Mouse (Mus musculus): ENCODE data around the gene Eras. TPM values are rescaled to one million over a fixed set of nuclear protein-coding genes. Genes with fewer than 3 reads are reported as not detected.
"Not testable (repeated sequence)": the region's sequence is repeated elsewhere in the genome, so short reads cannot be mapped to it uniquely, and the experiment has no call there.

Gene Eras
- not detected for total RNA-seq (2021)
- long read RNA-seq, experiment 1: 0 reads
- long read RNA-seq, experiment 2: 0 reads

- no peak for DNase-seq (ENCODE audit: low spot score in 2 of 2)
Observed at GRCm38 (mm10) chrX:7928270-7928790, at the start of gene Eras. TSS of gene Eras (minus strand) at chrX:7928607.

- no peak for DNase-seq (ENCODE audit: low spot score in 2 of 2)
Observed at GRCm38 (mm10) chrX:7977892-7978291, 49.5 kb upstream of the Eras start, which contains the start of gene Gata1. TSS of gene Gata1 (minus strand) at chrX:7978071.

GRCm38 (mm10) chrX:7971292-7971691 lies 42.9 kb upstream of the Eras start:
- DNase-seq (ENCODE audit: low spot score in 2 of 2): no peak

GRCm38 (mm10) chrX:7968899-7969298 lies 40.5 kb upstream of the Eras start:
- no peak for DNase-seq (ENCODE audit: low spot score in 2 of 2)

- no peak for DNase-seq (ENCODE audit: low spot score in 2 of 2)
Observed at GRCm38 (mm10) chrX:7968226-7968625, 39.8 kb upstream of the Eras start.

- no peak for DNase-seq (ENCODE audit: low spot score in 2 of 2)
Observed at GRCm38 (mm10) chrX:7967596-7968201, 39.3 kb upstream of the Eras start.

GRCm38 (mm10) chrX:7966161-7966560 lies 37.8 kb upstream of the Eras start:
- DNase-seq (ENCODE audit: low spot score in 2 of 2): no peak

- no peak for DNase-seq (ENCODE audit: low spot score in 2 of 2)
Observed at GRCm38 (mm10) chrX:7963829-7964626, 35.6 kb upstream of the Eras start.

GRCm38 (mm10) chrX:7958868-7959267 lies 30.5 kb upstream of the Eras start:
- no peak for DNase-seq (ENCODE audit: low spot score in 2 of 2)

GRCm38 (mm10) chrX:7950091-7950490 lies 21.7 kb upstream of the Eras start:
- DNase-seq (ENCODE audit: low spot score in 2 of 2): no peak

- peak; percentile 81 to 90 for DNase-seq (ENCODE audit: low spot score in 2 of 2)
Observed at GRCm38 (mm10) chrX:7947900-7948492, 19.6 kb upstream of the Eras start.

GRCm38 (mm10) chrX:7947108-7947899 lies 18.9 kb upstream of the Eras start, which contains the start of gene Hdac6:
TSS of gene Hdac6 (minus strand) at chrX:7947889.
- DNase-seq (ENCODE audit: low spot score in 2 of 2): no peak

- no peak for DNase-seq (ENCODE audit: low spot score in 2 of 2)
Observed at GRCm38 (mm10) chrX:7945618-7946017, 17.2 kb upstream of the Eras start.

GRCm38 (mm10) chrX:7937667-7938066 lies 9.3 kb upstream of the Eras start:
- DNase-seq (ENCODE audit: low spot score in 2 of 2): no peak

GRCm38 (mm10) chrX:7936874-7937273 lies 8.5 kb upstream of the Eras start:
- no peak for DNase-seq (ENCODE audit: low spot score in 2 of 2)

GRCm38 (mm10) chrX:7927116-7927515 lies 1.3 kb downstream of the Eras start:
- DNase-seq (ENCODE audit: low spot score in 2 of 2): no peak

GRCm38 (mm10) chrX:7926266-7926665 lies 2.1 kb downstream of the Eras start:
- DNase-seq (ENCODE audit: low spot score in 2 of 2): no peak

GRCm38 (mm10) chrX:7922032-7922431 lies 6.4 kb downstream of the Eras start:
- peak in 1 of 2 experiments; percentile 13 for DNase-seq (ENCODE audit: low spot score in 2 of 2)

GRCm38 (mm10) chrX:7919601-7920383 lies 8.6 kb downstream of the Eras start, which contains the start of gene Pcsk1n:
TSS of gene Pcsk1n (plus strand) at chrX:7919822.
- peak; percentile 43 to 46 for DNase-seq (ENCODE audit: low spot score in 2 of 2)

- not testable (repeated sequence) for DNase-seq (ENCODE audit: low spot score in 2 of 2)
Observed at GRCm38 (mm10) chrX:7917960-7918359, 10.4 kb downstream of the Eras start.
